9 mouse cellular contexts compared by ENCODE assay signal in the genomic region with DNA sequence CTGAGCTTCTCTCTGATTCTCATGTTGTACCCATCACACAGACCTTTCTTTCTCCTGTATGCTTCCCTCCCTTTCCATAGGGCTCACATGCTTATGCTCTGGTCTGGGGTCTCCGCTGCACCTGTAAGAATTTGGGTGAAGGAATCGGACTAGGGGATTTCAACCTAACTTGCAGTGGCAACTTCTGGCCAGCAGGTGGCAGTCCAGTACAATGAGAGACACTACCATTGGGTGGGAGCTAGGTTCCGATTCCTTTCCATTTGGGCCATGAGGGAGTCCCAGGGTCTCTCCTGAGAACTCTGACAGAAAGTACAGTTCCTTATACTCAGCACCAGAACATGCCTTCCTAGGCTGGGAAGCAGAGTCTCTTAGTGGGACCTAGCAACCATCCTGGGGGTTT. TPM values are rescaled to one million over a fixed set of nuclear protein-coding genes. Genes with fewer than 3 reads are reported as not detected.
A peak's percentile ranks its signal among the peaks of the same experiment; 100 is the strongest.
DNase-seq lines count a peak whose midpoint lies in the region; ATAC-seq and TF ChIP-seq lines count a peak whose summit lies in the region.
"Had no signal": no experiment of that assay in that cellular context is flagged by ENCODE, and none has a peak within 500 bp of the region (broad histone marks: within the 10 kb centered on the region; RNA-seq: fewer than 3 reads in every experiment).

No protein-coding gene starts in this region.

- no peak overlapping the region for H3K4me2 ChIP-seq in heart, embryonic 12.5 days
- H3K4me2 ChIP-seq: liver, embryonic 15.5 days had no signal

- no peak overlapping the region for H3K27ac ChIP-seq in heart, adult 2 months
- no peak overlapping the region for H3K27ac ChIP-seq in heart, embryonic 12.5 days (ENCODE audit: poor library complexity, severe bottlenecking)
- H3K27ac ChIP-seq: liver, embryonic 15.5 days had no signal

- intact Hi-C loops in heart, adult 2 months (cut with DNase I) = loop anchor here (1.0 kb wide), 1 partner anchor 101 kb away; no protein-coding TSS in a partner anchor

- no peak overlapping the region for H3K9ac ChIP-seq in heart, adult 2 months (ENCODE audit: low read depth, low read length)
- no peak overlapping the region for H3K9ac ChIP-seq in heart, embryonic 12.5 days
- H3K9ac ChIP-seq: liver, embryonic 15.5 days had no signal

- TF ChIP-seq EP300 in heart, adult 2 months (IDR thresholded peaks at IDR 0.05; ENCODE audit: insufficient read depth, low read depth, low read length) = 0 out of 2 replicates have a peak, but pooled peaks have one; percentile 44

- peak; percentile 37 to 70 for DNase-seq in heart, adult 2 months
- peak; percentile 78 for DNase-seq in NIH3T3 (ENCODE audit: low read depth)
- DNase-seq in cerebellum, adult 9-10 months = peak; percentile 69
- peak; percentile 66 for DNase-seq in gastrocnemius, postnatal 10 days
- DNase-seq in layer of hippocampus, adult 9-11 months = peak; percentile 14
- DNase-seq in spleen, postnatal 36 days (ENCODE audit: low spot score in 2 of 2) = peak; percentile 26 to 34

- no peak for ATAC-seq in heart, embryonic 12.5 days (ENCODE audit: insufficient number of reproducible peaks, low FRiP score)
- 0 out of 2 replicates have a peak, but pooled peaks have one; percentile 42 for ATAC-seq in megakaryocyte-erythroid progenitor cell, adult 5-6 weeks (replicated peaks; ENCODE audit: low FRiP score, low TSS enrichment, poor library complexity, severe bottlenecking)

- no peaks in the 10 kb centered on the region for H3K36me3 ChIP-seq in heart, adult 2 months (ENCODE audit: control insufficient read depth, insufficient read depth, low read length)
- no peaks in the 10 kb centered on the region for H3K36me3 ChIP-seq in heart, embryonic 12.5 days
- H3K36me3 ChIP-seq: liver, embryonic 15.5 days had no signal

- no peaks in the 10 kb centered on the region for H3K4me1 ChIP-seq in heart, adult 2 months (ENCODE audit: control insufficient read depth, insufficient read depth, low read length)
- H3K4me1 ChIP-seq in heart, embryonic 12.5 days (replicated peaks) = no peaks in the 10 kb centered on the region
- H3K4me1 ChIP-seq: liver, embryonic 15.5 days had no signal

- no peak overlapping the region for H3K4me3 ChIP-seq in heart, adult 2 months
- no peak overlapping the region for H3K4me3 ChIP-seq in heart, embryonic 12.5 days
- H3K4me3 ChIP-seq: liver, embryonic 15.5 days had no signal

- no peaks in the 10 kb centered on the region for H3K9me3 ChIP-seq in heart, embryonic 12.5 days (replicated peaks)
- H3K9me3 ChIP-seq: liver, embryonic 15.5 days had no signal

- no peak for TF ChIP-seq POLR2A in heart, adult 2 months (IDR thresholded peaks at IDR 0.05; ENCODE audit: insufficient read depth, low read depth, low read length)

- H3K27me3 ChIP-seq in heart, adult 2 months (ENCODE audit: control insufficient read depth, insufficient read depth, low read length) = no peaks in the 10 kb centered on the region
- peaks cover 18% of the 10 kb centered on the region for H3K27me3 ChIP-seq in heart, embryonic 12.5 days (replicated peaks)

- H3K79me2 ChIP-seq in heart, adult 2 months (replicated peaks; ENCODE audit: control insufficient read depth, insufficient read depth, low read length) = no peaks in the 10 kb centered on the region

- 13% methylated on average over 3 of the region's 3 CpGs for WGBS in heart, adult 2 months
- 19% methylated on average over 3 of the region's 3 CpGs for WGBS in heart, embryonic 12.5 days

- TF ChIP-seq CTCF in heart, adult 2 months (IDR thresholded peaks at IDR 0.05) = peak; percentile 99

RNA-seq across cellular contexts. Expression of gene Vrtn, which starts 13.1 kb away (rescaled TPM):
- total RNA-seq in heart, adult 2 months (2021) = not detected
- polyA plus RNA-seq in heart, adult 2 months (2012; rRNA removed) = not detected in 2 replicates
- polyA plus RNA-seq in heart, embryonic 12.5 days (2016; fragmentation: Nextera tagmentation; extraction: Ambion mirVana) = not detected in 2 replicates
- not detected for total RNA-seq in gastrocnemius, postnatal 10 days (2021)
- total RNA-seq in megakaryocyte-erythroid progenitor cell, adult 5-6 weeks (2014; fragmentation: Nextera tagmentation) = not detected in 2 replicates
- not detected in 2 replicates for total RNA-seq in megakaryocyte-erythroid progenitor cell, adult 5-6 weeks (2017)
- polyA plus RNA-seq: liver, embryonic 15.5 days had no signal

RNA-seq across cellular contexts. Expression of gene Abcd4, which starts 36.7 kb away (rescaled TPM):
- 1 to 10 TPM; 5.3 to 5.8 TPM for total RNA-seq in heart, adult 2 months (2021)
- 15.4 and 18.0 TPM in 2 replicates for polyA plus RNA-seq in heart, adult 2 months (2012; rRNA removed)
- polyA plus RNA-seq in heart, embryonic 12.5 days (2016; fragmentation: Nextera tagmentation; extraction: Ambion mirVana) = 10.3 and 10.4 TPM in 2 replicates
- total RNA-seq in gastrocnemius, postnatal 10 days (2021) = 1 to 10 TPM; 4.4 to 5.2 TPM
- 6.9 and 9.9 TPM in 2 replicates for total RNA-seq in megakaryocyte-erythroid progenitor cell, adult 5-6 weeks (2014; fragmentation: Nextera tagmentation)
- total RNA-seq in megakaryocyte-erythroid progenitor cell, adult 5-6 weeks (2017) = 4.5 and 6.0 TPM in 2 replicates

RNA-seq across cellular contexts. Expression of gene Syndig1l, which starts 44.7 kb away (rescaled TPM):
- total RNA-seq in heart, adult 2 months (2021) = not detected
- polyA plus RNA-seq in heart, adult 2 months (2012; rRNA removed) = not detected in 2 replicates
- polyA plus RNA-seq in heart, embryonic 12.5 days (2016; fragmentation: Nextera tagmentation; extraction: Ambion mirVana) = not detected in 2 replicates
- total RNA-seq in gastrocnemius, postnatal 10 days (2021) = not detected
- total RNA-seq in megakaryocyte-erythroid progenitor cell, adult 5-6 weeks (2014; fragmentation: Nextera tagmentation) = not detected in 2 replicates
- not detected in 2 replicates for total RNA-seq in megakaryocyte-erythroid progenitor cell, adult 5-6 weeks (2017)

Comparison
In these comparisons a context has a peak if more than half of its experiments do, and no peak if none do; other contexts are left out.
1. DNase-seq: peak in every context shown above with its lines; median percentile 78 in NIH3T3; 69 in cerebellum, adult 9-10 months; 66 in gastrocnemius, postnatal 10 days; 54 in heart, adult 2 months; 30 in spleen, postnatal 36 days; 14 in layer of hippocampus, adult 9-11 months.